Mouse (Mus musculus) heart, adult 18-20 months (tissue): Measurements from ENCODE around the gene 1700013G24Rik. TPM values are rescaled to one million over a fixed set of nuclear protein-coding genes. Genes with fewer than 3 reads are reported as not detected.
"Not testable (repeated sequence)": the region's sequence is repeated elsewhere in the genome, so short reads cannot be mapped to it uniquely, and the experiment has no call there.

ENCODE experiments used
- DNase-seq, 2 experiments: peaks; one replicate each; pipeline ENCODE4 v3.0.0; 2021 to 2022; ENCODE audit warnings: mixed read lengths in 1 of 2
- long read RNA-seq, 2 experiments: library from polyadenylated mRNA; stranded (forward); transcript quantifications; one replicate each; pipeline ENCODE4 v2.0.0; 2021
- total RNA-seq, 2 experiments: library from RNA; stranded (reverse); gene quantifications; 2 replicates each; pipeline ENCODE4 v1.2.3; 2021

1700013G24Rik gene
- not detected for total RNA-seq
- long read RNA-seq, experiment 1 = 0 reads
- long read RNA-seq, experiment 2 = 0 reads

- DNase-seq = no peak
These were observed at the start of gene 1700013G24Rik for GRCm38 (mm10) chr4:137453234-137453767. Gene 1700013G24Rik, plus strand, starts transcription at chr4:137453284.

GRCm38 (mm10) chr4:137405571-137405970 lies 47.5 kb upstream of the 1700013G24Rik start:
- no peak for DNase-seq

DNA sequence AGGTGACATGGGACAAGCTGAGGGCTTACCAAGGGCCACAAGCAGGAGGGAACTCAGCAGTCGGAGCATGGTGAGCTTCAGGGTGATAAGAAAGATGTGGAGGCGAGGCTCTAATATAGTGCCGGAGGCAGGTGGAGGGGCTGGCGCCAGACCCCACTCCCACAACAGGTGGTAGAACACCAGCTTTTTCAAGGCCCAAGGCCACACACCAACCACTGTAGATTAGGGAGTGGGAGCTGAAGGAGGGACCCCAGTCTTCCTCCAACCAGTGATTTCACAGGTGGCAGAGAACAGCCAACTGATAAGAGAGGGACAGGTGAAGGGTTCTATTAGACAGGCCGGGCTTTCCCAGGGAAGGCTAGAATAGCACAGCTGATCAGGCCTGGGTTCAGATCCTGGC lies 43.4 kb upstream of the 1700013G24Rik start, which contains the start of gene Cela3a:
Gene Cela3a, minus strand, starts transcription at position 101 of the 400 bp plus-strand sequence.
- no peak for DNase-seq

DNA sequence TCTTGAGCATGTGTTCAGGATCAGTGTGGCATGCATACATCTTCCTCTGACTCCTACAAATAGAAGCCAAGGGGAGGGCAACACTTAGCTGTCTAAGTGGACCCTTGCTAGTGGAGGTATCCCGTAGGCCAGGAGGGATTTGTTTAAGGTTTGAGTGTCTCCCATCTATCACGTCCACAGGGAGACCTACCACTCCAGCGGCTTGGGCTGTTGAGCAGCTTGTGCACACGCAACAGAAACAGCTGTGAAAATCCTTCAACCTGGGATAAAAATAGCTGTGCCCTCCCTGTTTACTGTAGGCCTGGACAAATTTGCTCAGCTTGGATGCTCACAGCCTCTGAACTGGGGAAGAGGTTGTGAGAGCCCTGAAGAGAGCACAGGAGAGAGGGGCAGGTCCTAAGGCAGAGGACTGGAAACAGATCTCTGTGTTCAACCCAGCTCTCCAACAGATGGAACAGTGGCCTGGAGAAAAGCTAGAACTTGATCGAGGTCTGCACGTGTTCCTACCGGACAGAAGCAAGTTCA lies 40.8 kb upstream of the 1700013G24Rik start:
- not testable (repeated sequence) for DNase-seq

GRCm38 (mm10) chr4:137414936-137415335 lies 38.1 kb upstream of the 1700013G24Rik start:
- DNase-seq = no peak

DNA sequence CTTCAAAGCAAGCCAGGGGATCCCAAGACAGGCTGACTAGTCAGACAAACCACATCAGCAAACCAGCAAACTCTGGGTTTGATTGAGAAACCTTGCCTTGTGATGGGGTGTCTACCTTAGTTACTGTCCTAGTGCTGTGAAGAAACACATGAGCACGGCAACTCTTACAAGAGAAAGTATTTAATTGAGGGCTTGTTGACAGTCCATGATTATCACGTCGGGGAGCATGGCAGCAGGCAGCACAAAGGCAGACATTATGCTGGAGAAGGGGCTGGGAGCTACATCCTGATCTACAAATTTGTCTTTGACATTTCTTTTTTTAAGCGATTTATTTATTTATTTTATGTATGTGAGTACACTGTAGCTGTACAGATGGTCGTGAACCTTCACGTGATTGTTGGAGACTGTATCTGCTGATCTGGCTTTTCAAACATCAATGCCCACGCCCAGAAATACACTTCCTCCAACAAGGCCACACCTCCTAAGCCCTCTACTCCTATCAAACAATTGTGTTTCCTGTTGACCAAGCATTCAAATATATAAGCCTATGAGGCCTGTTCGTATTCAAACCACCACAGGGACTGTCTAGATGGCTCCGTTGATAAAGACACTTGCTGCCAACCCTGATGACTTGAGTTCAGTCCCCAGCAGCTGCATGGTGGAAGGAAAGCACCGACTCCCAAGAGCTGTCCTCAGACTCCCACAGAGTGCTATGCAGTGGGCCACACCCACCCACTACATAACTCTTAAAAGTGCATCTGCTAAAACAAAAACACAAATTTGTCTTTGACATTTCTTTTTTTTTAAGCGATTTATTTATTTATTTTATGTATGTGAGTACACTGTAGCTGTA lies 35.1 kb upstream of the 1700013G24Rik start:
- DNase-seq = no peak

DNA sequence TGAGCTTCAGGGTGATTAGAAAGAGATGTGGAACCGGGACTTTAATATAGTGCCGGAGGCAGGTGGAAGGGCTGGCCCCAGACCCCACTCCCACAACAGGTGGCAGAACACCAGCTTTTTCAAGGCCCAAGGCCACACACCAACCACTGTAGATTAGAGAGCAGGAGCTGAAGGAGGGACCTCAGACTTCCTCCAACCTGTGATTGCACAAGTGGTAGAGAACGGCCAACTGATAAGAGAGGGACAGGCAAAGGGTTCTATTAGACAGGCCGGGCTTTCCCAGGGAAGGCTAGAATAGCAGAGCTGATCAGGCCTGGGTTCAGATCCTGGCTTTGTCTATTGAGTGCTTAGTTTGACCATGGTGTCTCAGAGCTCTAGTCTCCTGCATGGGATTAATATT lies 22.6 kb upstream of the 1700013G24Rik start, which contains the start of gene Cela3b:
Gene Cela3b, minus strand, starts transcription at position 39 of the 400 bp plus-strand sequence.
- peak in 1 of 2 experiments; percentile 33 for DNase-seq

DNA sequence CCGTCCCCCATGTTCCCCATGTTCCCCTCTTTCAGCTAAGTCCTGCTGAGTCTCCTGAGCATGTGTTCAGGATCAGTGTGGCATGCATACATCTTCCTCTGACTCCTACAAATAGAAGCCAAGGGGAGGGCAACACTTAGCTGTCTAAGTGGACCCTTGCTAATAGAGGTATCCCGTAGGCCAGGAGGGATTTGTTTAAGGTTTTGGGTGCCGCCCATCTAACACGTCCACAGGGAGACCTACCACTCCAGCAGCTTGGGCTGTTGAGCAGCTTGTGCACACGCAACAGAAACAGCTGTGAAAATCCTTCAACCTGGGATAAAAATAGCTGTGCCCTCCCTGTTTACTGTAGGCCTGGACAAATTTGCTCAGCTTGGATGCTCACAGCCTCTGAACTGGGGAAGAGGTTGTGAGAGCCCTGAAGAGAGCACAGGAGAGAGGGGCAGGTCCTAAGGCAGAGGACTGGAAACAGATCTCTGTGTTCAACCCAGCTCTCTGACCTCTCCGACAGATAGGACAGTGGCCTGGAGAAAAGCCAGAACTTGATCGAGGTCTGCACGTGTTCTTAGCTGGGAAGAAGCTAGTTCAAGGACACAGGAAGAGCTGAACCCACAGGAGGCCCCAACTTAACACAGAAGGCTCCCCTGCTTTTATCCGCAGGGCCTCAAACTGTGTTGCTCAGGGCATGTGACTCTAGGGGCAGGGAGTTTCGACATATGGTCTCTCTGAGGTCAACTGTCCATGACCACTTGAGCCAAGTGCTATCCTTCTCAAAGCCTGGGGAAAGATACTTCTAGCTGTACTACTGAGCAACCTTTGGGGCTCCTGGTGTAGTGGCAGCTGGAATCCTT lies 20.2 kb upstream of the 1700013G24Rik start:
- not testable (repeated sequence) for DNase-seq

DNA sequence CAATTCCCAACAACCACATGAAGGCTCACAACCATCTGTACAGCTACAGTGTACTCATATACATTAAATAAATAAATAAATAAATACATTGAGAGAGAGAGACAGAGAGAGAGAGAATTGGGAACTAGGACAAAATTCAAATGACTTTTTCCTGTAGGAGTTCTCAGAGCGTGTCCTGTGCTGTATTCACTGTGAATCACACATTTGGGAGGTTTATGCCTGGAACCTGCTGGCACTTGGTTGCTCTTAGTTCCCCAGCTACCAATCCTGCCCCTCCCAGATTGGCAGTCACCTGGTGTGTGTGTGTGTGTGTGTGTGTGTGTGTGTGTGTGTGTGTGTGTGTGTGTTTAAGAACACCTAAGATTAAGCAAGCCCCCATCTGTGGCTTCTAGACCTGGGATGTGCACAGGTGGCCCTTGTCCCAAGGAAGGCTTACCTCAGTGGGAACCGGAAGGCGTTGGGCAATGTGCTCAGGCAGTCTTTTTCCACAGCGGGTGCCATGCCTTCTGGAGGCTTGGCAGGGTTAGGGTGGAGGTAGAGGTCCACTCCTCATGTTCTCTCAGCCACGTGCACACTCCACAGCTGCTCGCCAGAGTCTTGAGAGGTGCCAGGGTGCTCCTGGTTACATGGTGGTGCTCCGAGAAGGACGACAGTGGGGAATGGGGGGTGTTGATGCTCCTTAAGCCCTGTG lies 16.0 kb upstream of the 1700013G24Rik start:
- DNase-seq = no peak

- no peak for DNase-seq
These were observed 14.2 kb upstream of the 1700013G24Rik start for GRCm38 (mm10) chr4:137438842-137439241.

- DNase-seq = no peak
These were observed 11.8 kb upstream of the 1700013G24Rik start for GRCm38 (mm10) chr4:137441332-137441731.

DNA sequence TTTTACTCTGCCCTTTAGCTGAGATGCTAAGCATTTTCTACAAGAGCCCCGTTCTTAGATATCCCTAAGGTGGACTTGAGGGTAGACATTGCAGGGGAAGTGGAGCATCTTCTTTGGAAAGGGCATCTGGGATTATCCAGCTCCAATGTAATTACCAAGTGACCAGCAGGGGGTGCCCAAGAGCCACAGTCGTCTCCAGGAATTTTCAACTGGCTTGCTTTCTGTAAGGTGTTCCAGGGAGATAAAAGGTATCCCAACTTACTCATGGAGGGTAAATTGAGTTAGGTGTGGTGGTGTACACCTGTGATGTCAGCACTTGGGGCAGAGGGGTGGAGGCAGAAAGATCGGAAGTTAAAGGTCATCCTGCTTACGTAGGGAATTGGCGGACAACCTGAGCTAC lies 9.5 kb upstream of the 1700013G24Rik start:
- DNase-seq = peak; percentile 61 to 93

- DNase-seq = no peak
These were observed 7.2 kb upstream of the 1700013G24Rik start for GRCm38 (mm10) chr4:137445881-137446280.

DNA sequence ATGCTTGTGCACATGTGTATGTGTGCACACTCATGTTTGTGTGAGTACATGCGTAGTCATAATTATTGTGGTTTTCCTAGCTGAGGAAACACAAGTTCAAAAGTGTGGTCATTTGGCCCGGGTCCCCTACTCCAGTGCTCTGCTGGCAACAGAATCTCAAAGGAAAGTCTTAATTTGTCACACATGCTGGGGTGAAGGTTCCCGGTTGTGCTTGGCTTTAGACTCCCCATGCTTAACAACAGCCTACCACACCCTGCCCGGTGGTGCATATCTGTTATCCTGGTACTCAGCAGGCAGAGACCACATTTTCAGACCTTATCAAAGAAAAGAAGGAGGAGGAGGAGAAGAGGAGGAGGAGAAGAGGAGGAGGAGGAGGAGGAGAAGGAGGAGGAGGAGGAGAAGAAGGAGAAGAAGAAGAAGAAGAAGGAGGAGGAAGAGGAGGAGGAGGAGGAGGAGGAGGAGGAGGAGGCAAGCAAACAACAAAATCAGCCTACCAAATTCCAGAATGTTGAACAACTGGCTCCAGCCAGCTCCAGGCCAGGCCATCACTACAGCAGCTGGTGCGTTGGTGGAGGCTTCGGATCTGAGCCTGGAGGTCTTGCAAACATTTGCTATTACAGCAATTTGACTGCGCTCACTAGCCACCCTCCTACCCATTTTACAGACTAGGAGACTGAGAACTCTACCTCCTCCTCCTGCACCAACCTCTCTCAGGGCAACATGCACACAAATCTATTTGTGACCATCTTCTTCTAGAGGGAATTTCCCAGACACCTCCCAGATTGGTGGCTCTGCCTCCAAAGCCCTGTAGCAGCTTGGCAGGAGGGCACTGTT lies 5.5 kb upstream of the 1700013G24Rik start:
- DNase-seq = peak; percentile 66 to 73

DNA sequence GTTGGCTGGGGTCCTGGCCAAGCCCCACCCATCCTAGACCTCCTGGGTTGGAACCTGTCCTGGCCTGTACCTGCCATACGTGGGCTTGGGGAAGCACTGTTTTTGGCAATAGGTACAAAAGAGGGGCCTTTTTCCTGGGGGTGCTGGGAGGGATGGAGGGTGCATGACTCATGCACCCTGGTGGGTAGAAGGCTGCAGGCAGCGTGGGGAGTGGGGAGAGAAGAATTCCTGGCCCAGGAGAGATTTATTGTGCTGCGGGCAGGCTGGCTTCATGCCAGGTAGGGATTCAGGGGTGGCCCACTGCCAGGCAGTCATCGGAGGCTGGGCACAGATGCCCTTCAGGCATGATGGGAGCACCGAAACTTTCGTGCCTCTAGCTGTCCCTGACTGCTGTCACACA lies 4.9 kb upstream of the 1700013G24Rik start:
- peak in 1 of 2 experiments; percentile 55 for DNase-seq

DNA sequence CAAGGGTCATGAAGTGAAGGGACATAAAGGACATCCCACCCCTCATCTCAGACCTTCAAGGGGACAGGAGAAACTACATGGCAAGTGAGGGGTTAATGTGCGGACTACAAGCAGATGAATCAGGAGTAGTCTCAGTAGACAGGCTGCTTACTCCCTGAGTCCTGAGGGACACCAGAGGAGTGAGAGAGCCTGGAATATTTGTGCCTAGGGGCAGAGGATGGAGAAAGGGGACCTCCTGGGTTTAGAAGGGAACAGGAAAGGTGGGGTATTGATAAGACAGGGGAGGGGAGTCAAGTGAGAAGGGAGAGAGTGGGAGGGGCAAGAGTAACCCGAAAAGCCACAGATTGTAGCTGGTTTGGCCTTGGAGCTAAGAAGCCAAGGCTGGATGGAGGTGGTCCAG lies 4.4 kb upstream of the 1700013G24Rik start:
- no peak for DNase-seq

DNA sequence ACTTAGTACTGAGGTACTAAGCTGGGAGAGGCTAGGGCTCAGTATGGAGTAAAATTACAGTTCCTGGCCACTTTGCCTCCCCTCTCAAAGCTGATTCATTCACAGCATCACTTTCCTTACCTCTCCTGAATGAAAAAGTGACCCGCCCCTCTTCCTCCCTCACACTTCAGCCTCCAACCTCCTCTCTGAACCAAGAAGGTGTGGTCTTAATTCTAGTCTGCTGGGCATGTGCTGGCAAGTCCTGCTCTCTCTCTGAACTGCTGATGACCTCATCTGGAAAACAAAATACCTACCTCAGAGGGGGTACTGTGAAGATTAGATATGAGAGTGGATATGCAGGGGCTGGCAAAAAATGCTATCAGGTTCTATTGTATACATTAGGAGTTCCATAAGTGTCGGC lies 4.0 kb upstream of the 1700013G24Rik start:
- no peak for DNase-seq

DNA sequence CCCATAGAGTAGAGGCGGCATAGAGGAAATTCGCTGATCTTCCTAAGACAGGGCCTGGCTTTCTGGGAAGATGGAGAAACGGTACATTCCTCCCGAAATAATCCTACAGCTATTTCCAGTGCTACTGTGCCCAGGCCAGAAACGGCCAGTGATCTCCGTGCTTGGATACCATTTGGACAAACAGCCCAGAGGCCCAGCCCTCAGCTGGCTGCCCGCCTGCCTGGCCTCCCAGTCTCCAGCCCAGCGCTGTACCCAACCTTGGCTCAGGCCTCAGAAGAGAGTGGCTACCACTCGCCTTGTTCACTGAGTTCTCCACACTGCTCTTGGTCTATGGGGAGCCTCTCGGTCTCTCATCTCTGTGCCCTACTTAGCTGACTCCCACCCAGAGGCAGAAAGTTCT lies 3.4 kb upstream of the 1700013G24Rik start:
- DNase-seq = peak; percentile 61 to 68

DNA sequence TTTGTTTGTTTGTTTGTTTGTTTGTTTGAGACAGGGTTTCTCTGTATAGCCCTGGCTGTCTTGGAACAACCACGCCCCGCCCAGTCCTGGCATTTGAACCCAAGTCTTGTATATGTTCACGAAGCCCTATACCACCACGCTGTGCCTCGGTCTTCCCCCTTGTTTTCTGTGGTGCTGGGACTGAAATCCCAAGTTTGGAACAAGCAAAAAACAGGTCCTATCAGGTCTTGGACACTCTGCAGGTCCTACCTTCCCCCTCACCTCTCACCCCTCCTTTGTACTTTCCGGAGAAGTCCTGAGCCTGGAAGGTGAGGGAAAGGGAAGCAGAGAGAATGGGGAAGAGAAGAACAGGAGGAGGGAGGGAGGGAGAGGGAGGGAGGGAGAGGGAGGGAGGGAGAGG lies 894 bp upstream of the 1700013G24Rik start:
- no peak for DNase-seq

DNA sequence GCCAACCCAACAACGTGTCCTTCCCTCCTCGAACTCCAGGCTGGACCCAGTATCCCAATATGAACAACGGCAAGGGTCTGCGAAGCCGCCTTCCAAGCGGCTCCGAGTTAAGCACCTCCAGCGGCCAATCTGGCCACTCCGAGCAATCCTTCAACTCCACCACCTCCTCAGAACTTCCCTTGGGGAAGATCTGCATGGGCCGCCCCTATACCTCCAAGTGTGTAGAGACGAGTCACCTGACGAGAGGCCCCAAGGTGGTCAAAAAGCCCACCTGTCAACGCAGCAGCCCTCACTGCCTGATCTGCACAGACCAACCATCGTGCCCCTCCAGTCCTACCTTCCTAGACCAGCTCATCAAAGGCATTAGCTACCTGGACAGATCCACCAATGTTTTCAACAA lies 1.5 kb downstream of the 1700013G24Rik start:
- DNase-seq = no peak

GRCm38 (mm10) chr4:137456581-137456980 lies 3.5 kb downstream of the 1700013G24Rik start:
- DNase-seq = no peak
